Mouse (Mus musculus) neural tube, embryonic 14.5 days (tissue): ENCODE data around the gene Trim7. TPM values are rescaled to one million over a fixed set of nuclear protein-coding genes. Genes with fewer than 3 reads are reported as not detected.

Source experiments
- ATAC-seq: fragments of 200-750 bp; cut with Nextera tagmentation; 2 replicates; pipeline ENCODE4 v1.8.0; 2017; ENCODE audit warnings: low read depth, mild to moderate bottlenecking, moderate TSS enrichment, moderate library complexity
- H3K27ac ChIP-seq: fragments of 300-500 bp; sonication (generic); 2 replicates; pipeline ENCODE4 v1.5.1; 2014; ENCODE audit warnings: low read depth, mild to moderate bottlenecking, control low read depth, low read length, moderate library complexity, mixed read lengths
- H3K27me3 ChIP-seq: fragments of 300-500 bp; sonication (generic); 2 replicates; pipeline ENCODE4 v1.6.1; 2014; ENCODE audit warnings: low read length; ENCODE audit not compliant: control insufficient read depth, insufficient read depth
- H3K36me3 ChIP-seq: fragments of 300-500 bp; sonication (generic); 2 replicates; pipeline ENCODE4 v1.6.1; 2014; ENCODE audit warnings: low read length, mixed read lengths; ENCODE audit not compliant: control insufficient read depth, insufficient read depth
- H3K4me1 ChIP-seq: fragments of 300-500 bp; sonication (generic); 2 replicates; pipeline ENCODE4 v1.6.1; 2014; ENCODE audit warnings: low read length; ENCODE audit not compliant: control insufficient read depth, insufficient read depth
- H3K4me2 ChIP-seq: fragments of 300-500 bp; sonication (generic); 2 replicates; pipeline ENCODE4 v1.6.1; 2014; ENCODE audit warnings: mild to moderate bottlenecking, low read depth, low read length, control low read depth
- H3K4me3 ChIP-seq: fragments of 300-500 bp; sonication (generic); 2 replicates; pipeline ENCODE4 v1.5.1; 2014; ENCODE audit warnings: low read depth, low read length, control low read depth, mixed read lengths
- H3K9ac ChIP-seq: fragments of 300-500 bp; sonication (generic); replicated peaks from 2 replicates; pipeline ENCODE4 v1.6.1; 2014; ENCODE audit warnings: low read depth, mild to moderate bottlenecking, control low read depth, low read length, mixed read lengths
- H3K9me3 ChIP-seq: fragments of 300-500 bp; sonication (generic); 2 replicates; pipeline ENCODE4 v1.6.1; 2016; ENCODE audit warnings: low read length; ENCODE audit not compliant: control insufficient read depth
- WGBS: fragments of 180-500 bp; shearing (Covaris S2); extraction: QIAGEN DNeasy Blood & Tissue Kit; methylation state at CpG from one replicate; pipeline ENCODE4 v1.1.7; 2014; 5-methylcytosine and 5-hydroxymethylcytosine counted together
- polyA plus RNA-seq: library from polyadenylated mRNA; unstranded; fragments of >200 nt; fragmentation: Nextera tagmentation; extraction: Ambion mirVana; gene quantifications from 2 replicates; pipeline ENCODE4 v1.2.1, GENCODE M21; 2014

Gene Trim7
- polyA plus RNA-seq, 1 experiment from 2014 or later, result 2.0 TPM

GRCm38 (mm10) chr11:48809434-48809830 is 16.5 kb upstream of the Trim7 start:
- no peak for ATAC-seq
- peaks cover 42% of the 10 kb centered on the region for H3K36me3 ChIP-seq
- H3K4me2 ChIP-seq, result no peak overlapping the region
- WGBS, result 64% methylated on average over 4 of the region's 4 CpGs
- no peaks in the 10 kb centered on the region for H3K9me3 ChIP-seq
- H3K4me3 ChIP-seq, result no peak overlapping the region
- H3K27me3 ChIP-seq, result no peaks in the 10 kb centered on the region
- 0 out of 2 replicates have a peak, but pooled peaks cover 2% of the 10 kb centered on the region for H3K4me1 ChIP-seq
- no peak overlapping the region for H3K27ac ChIP-seq
- no peak overlapping the region for H3K9ac ChIP-seq

- no peak overlapping the region for H3K9ac ChIP-seq
- H3K4me1 ChIP-seq, result peaks cover 8% of the 10 kb centered on the region
- no peaks in the 10 kb centered on the region for H3K9me3 ChIP-seq
- no peak overlapping the region for H3K4me3 ChIP-seq
- no peak overlapping the region for H3K4me2 ChIP-seq
- peaks cover 35% of the 10 kb centered on the region for H3K36me3 ChIP-seq
- no peaks in the 10 kb centered on the region for H3K27me3 ChIP-seq
- no peak for ATAC-seq
- 94% methylated on average over 2 of the region's 2 CpGs for WGBS
- no peak overlapping the region for H3K27ac ChIP-seq
Measured at GRCm38 (mm10) chr11:48810142-48810541, 15.8 kb upstream of the Trim7 start.

- Histone ChIP-seq H3K27me3 (no peaks in the 10 kb centered on the region), H3K9ac (no peak overlapping the region), H3K4me3 (no peak overlapping the region), H3K27ac (no peak overlapping the region), H3K9me3 (no peaks in the 10 kb centered on the region), H3K4me2 (no peak overlapping the region), H3K36me3 (peaks cover 5% of the 10 kb centered on the region), H3K4me1 (peaks cover 20% of the 10 kb centered on the region)
- no peak for ATAC-seq
Measured at GRCm38 (mm10) chr11:48813782-48814181, 12.2 kb upstream of the Trim7 start.

- H3K4me3 ChIP-seq, result peak overlapping the region; percentile 52
- no peaks in the 10 kb centered on the region for H3K9me3 ChIP-seq
- peak overlapping the region; percentile 86 for H3K9ac ChIP-seq
- WGBS, result 79% methylated on average over 16 of the region's 16 CpGs
- H3K27me3 ChIP-seq, result no peaks in the 10 kb centered on the region
- no peak overlapping the region for H3K27ac ChIP-seq
- H3K36me3 ChIP-seq, result peaks cover 5% of the 10 kb centered on the region; the same call in 1 of the 2 replicates
- no peak for ATAC-seq
- H3K4me2 ChIP-seq, result peak overlapping the region; percentile 76
- peaks cover 20% of the 10 kb centered on the region for H3K4me1 ChIP-seq
Measured at GRCm38 (mm10) chr11:48815851-48816250, 10.1 kb upstream of the Trim7 start.

GRCm38 (mm10) chr11:48816281-48816781 is 9.6 kb upstream of the Trim7 start:
- Histone ChIP-seq H3K9me3 (no peaks in the 10 kb centered on the region), H3K27me3 (no peaks in the 10 kb centered on the region), H3K9ac (peak overlapping the region; percentile 86), H3K36me3 (peaks cover 5% of the 10 kb centered on the region; the same call in 1 of the 2 replicates), H3K27ac (peak overlapping the region; percentile 90), H3K4me1 (peaks cover 20% of the 10 kb centered on the region), H3K4me2 (peak overlapping the region; percentile 76), H3K4me3 (peak overlapping the region; percentile 52)
- WGBS, result 3% methylated on average over 21 of the region's 23 CpGs
- peak; percentile 64 for ATAC-seq

DNA sequence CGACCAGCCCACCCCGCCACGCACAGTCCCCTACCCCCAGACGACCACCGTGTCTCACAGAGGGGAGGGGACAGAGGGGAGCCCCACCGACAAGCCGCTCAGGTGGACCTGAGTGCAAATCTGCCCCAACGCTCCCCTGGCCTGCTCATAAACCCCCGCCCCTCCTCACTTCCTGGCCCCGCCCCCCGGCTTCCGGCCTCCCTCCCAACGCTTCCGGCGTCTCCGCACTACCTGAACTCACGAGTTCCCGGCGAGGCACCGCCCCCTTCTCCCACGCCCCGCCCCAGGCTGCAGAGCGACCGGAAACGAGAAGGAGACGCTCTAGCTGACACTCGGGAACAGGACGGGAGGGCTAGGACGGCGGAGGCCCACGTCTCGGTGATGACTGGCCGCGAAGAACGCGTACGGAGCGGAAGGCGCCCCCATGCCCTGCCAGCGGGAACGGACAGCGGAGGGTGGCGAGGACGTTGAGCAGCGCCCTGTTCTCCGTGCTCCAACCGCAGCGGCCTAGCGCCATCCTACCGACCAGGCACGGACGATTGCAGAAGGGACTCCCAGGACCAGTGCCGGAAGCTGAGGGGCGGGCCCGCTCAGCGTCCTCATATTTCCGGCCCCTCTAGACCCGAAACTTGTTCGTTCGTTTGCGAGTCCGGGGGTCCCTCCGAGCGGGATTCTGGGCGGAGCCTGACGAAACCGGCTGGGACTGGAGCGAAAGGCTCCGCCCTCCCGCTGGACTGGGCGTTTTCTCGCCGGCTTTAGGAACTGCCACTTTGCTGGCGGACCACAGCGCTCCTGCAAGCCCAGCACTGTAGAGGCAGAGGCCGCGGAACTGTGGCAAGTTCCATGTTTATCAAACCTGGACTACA is 8.9 kb upstream of the Trim7 start, which contains the start of gene Trim41:
Trim41 (minus strand) TSS at position 554 of the 866 bp plus-strand sequence.
- Histone ChIP-seq H3K4me1 (peaks cover 20% of the 10 kb centered on the region), H3K4me3 (peak within 1 kb of the TSS; percentile 52), H3K9ac (peak within 1 kb of the TSS; percentile 86), H3K27me3 (no peaks in the 10 kb centered on the region), H3K36me3 (no peaks in the 10 kb centered on the region), H3K4me2 (peak within 1 kb of the TSS; percentile 76), H3K9me3 (no peaks in the 10 kb centered on the region), H3K27ac (peak within 1 kb of the TSS; percentile 90)
- 0% methylated on average over 65 of the region's 77 CpGs for WGBS
- ATAC-seq, result peak; percentile 97

GRCm38 (mm10) chr11:48817794-48818193 is 8.1 kb upstream of the Trim7 start:
- H3K9ac ChIP-seq, result peak overlapping the region; percentile 50
- peak overlapping the region; percentile 90 for H3K27ac ChIP-seq
- H3K9me3 ChIP-seq, result no peaks in the 10 kb centered on the region
- ATAC-seq, result no peak
- peak overlapping the region; percentile 72 for H3K4me2 ChIP-seq
- 3% methylated on average over 9 of the region's 9 CpGs for WGBS
- H3K36me3 ChIP-seq, result no peaks in the 10 kb centered on the region
- no peaks in the 10 kb centered on the region for H3K27me3 ChIP-seq
- H3K4me3 ChIP-seq, result peak overlapping the region; percentile 52
- H3K4me1 ChIP-seq, result peaks cover 20% of the 10 kb centered on the region

DNA sequence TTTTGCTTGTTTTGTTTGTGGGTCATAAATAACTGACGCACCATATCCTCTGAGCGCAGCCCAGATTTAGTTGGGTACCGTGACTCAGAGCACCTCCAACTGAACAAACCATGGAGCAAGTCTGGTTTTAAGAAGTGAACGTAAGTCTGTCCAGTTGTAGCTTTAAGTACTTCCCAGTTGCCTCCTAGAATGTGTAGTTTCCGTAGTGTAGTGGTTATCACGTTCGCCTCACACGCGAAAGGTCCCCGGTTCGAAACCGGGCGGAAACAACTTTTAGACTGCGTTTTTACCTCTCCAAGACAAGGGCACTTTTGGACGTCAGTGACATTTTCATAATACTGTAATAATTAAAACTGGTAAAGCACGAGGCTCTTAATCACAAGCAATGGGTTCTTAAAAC is 7.6 kb upstream of the Trim7 start:
- H3K27me3 ChIP-seq, result no peaks in the 10 kb centered on the region
- no peak overlapping the region for H3K27ac ChIP-seq
- H3K9me3 ChIP-seq, result no peaks in the 10 kb centered on the region
- WGBS, result under 1% methylated on average over 16 of the region's 16 CpGs
- peaks cover 20% of the 10 kb centered on the region for H3K4me1 ChIP-seq
- peak overlapping the region; percentile 72 for H3K4me2 ChIP-seq
- no peak overlapping the region for H3K9ac ChIP-seq
- ATAC-seq, result 0 out of 2 replicates have a peak, but pooled peaks have one; percentile 2
- peak overlapping the region; percentile 52 for H3K4me3 ChIP-seq
- no peaks in the 10 kb centered on the region for H3K36me3 ChIP-seq
